Mouse (Mus musculus) brain, embryonic 14.5 days (tissue): ENCODE data around the gene Ano7. TPM values are rescaled to one million over a fixed set of nuclear protein-coding genes. Genes with fewer than 3 reads are reported as not detected.

Experiments
- DNase-seq: peaks from one replicate; pipeline ENCODE4 v3.0.0-alpha.2; 2011; ENCODE audit warnings: low read depth
- CTCF ChIP-seq: fragments of 200-500 bp; IDR thresholded peaks from 2 replicates; pipeline ENCODE4 v1.5.1; 2012; ENCODE audit warnings: inconsistent platforms, mild to moderate bottlenecking, moderate library complexity, borderline replicate concordance; ENCODE audit not compliant: insufficient read depth, insufficient read length; ENCODE audit errors: extremely low read depth
- POLR2A ChIP-seq: fragments of 200-500 bp; IDR thresholded peaks from 2 replicates; pipeline ENCODE4 v1.6.1; 2012; ENCODE audit warnings: mild to moderate bottlenecking, inconsistent platforms, borderline replicate concordance; ENCODE audit not compliant: poor library complexity, insufficient read depth, insufficient read length, severe bottlenecking; ENCODE audit errors: extremely low read depth
- polyA plus RNA-seq: library from polyadenylated mRNA; depleted of rRNA; stranded (reverse); fragments of >200 nt; gene quantifications from 2 replicates; pipeline ENCODE4 v1.2.3, GENCODE M21; 2012; rRNA removed

The Ano7 gene
- polyA plus RNA-seq, 1 experiment = 0.85 TPM

- TF ChIP-seq POLR2A (no peak), CTCF (no peak)
- DNase-seq = no peak
Measured at GRCm38 (mm10) chr1:93453721-93454255, 80.1 kb downstream of the Ano7 start.

Other genes with a start within 250 kb of the Ano7 start
- gene Agxt, start 238.7 kb upstream of the Ano7 start, polyA plus RNA-seq = not detected in 2 replicates
- 0.62 and 0.74 TPM in 2 replicates for gene 2310007B03Rik, start 213.0 kb upstream of the Ano7 start, polyA plus RNA-seq
- 0.44 and 0.51 TPM in 2 replicates for gene Crocc2, start 205.2 kb upstream of the Ano7 start, polyA plus RNA-seq
- gene Sned1, start 138.1 kb upstream of the Ano7 start, polyA plus RNA-seq = 4.9 and 12.9 TPM in 2 replicates
- gene Mterf4, start 68.0 kb upstream of the Ano7 start, polyA plus RNA-seq = 20.2 and 20.8 TPM in 2 replicates
- gene Ppp1r7, start 31.1 kb upstream of the Ano7 start, polyA plus RNA-seq = 11.6 and 16.2 TPM in 2 replicates
- gene Pask, start 30.4 kb upstream of the Ano7 start, polyA plus RNA-seq = 11.9 and 15.1 TPM in 2 replicates
- gene Hdlbp, start 104.9 kb downstream of the Ano7 start, polyA plus RNA-seq = 70.3 and 90.6 TPM in 2 replicates
- gene Farp2, start 138.1 kb downstream of the Ano7 start, polyA plus RNA-seq = 4.4 and 5.6 TPM in 2 replicates